21 mouse cellular contexts compared by ENCODE assay signal in genomic region chr12:105813957-105814356, GRCm38 (mm10).
"Had no signal": no experiment of that assay in that cellular context is flagged by ENCODE, and none has a peak within 500 bp of the region (broad histone marks: within the 10 kb centered on the region; RNA-seq: fewer than 3 reads in every experiment).

No protein-coding gene starts in this region.

- H3K9ac ChIP-seq: kidney, embryonic 15.5 days; limb, embryonic 12.5 days; limb, embryonic 15.5 days; liver, embryonic 14.5 days; liver, postnatal 0 days; lung, embryonic 14.5 days; midbrain, embryonic 12.5 days; midbrain, embryonic 15.5 days; neural tube, embryonic 12.5 days; neural tube, embryonic 15.5 days had no signal

- H3K4me3 ChIP-seq: kidney, embryonic 15.5 days; limb, embryonic 12.5 days; limb, embryonic 15.5 days; midbrain, embryonic 12.5 days; midbrain, embryonic 15.5 days; neural tube, embryonic 12.5 days; neural tube, embryonic 15.5 days had no signal

- H3K9me3 ChIP-seq: kidney, embryonic 15.5 days; limb, embryonic 12.5 days; limb, embryonic 15.5 days; midbrain, embryonic 12.5 days; midbrain, embryonic 15.5 days; neural tube, embryonic 12.5 days; neural tube, embryonic 15.5 days had no signal

- H3K4me1 ChIP-seq: limb, embryonic 12.5 days; limb, embryonic 15.5 days; midbrain, embryonic 12.5 days; midbrain, embryonic 15.5 days; neural tube, embryonic 12.5 days; neural tube, embryonic 15.5 days had no signal

- H3K27ac ChIP-seq: kidney, embryonic 15.5 days; limb, embryonic 12.5 days; limb, embryonic 15.5 days; liver, embryonic 14.5 days; macrophage; midbrain, embryonic 12.5 days; midbrain, embryonic 15.5 days; neural tube, embryonic 12.5 days; neural tube, embryonic 15.5 days; stomach, postnatal 0 days had no signal

- H3K4me2 ChIP-seq: kidney, embryonic 15.5 days; limb, embryonic 12.5 days; limb, embryonic 15.5 days; liver, embryonic 11.5 days; lung, embryonic 14.5 days; midbrain, embryonic 12.5 days; midbrain, embryonic 15.5 days; neural tube, embryonic 12.5 days; neural tube, embryonic 15.5 days had no signal

- H3K27me3 ChIP-seq: kidney, embryonic 15.5 days; limb, embryonic 12.5 days; limb, embryonic 15.5 days; midbrain, embryonic 12.5 days; midbrain, embryonic 15.5 days; neural tube, embryonic 12.5 days; neural tube, embryonic 15.5 days had no signal

- DNase-seq: kidney, postnatal 10 days; kidney, postnatal 36 days; layer of hippocampus, postnatal 36 days; left cerebral cortex, postnatal 4 days; liver, postnatal 0 days; lung, embryonic 14.5 days; thymus, adult 2 months; thymus, postnatal 14 days; thymus, postnatal 4 days had no signal

- ATAC-seq: liver, postnatal 0 days; lung, postnatal 0 days; midbrain, embryonic 15.5 days had no signal
